Mouse (Mus musculus) lung, adult 2 months (tissue): Measurements from ENCODE around the gene Pllp.

Experiments used
- CTCF ChIP-seq: fragments of 200-500 bp; IDR thresholded peaks from 2 replicates; pipeline ENCODE4 v1.5.1; 2011; ENCODE audit warnings: mild to moderate bottlenecking, low read length, control low read depth; ENCODE audit not compliant: insufficient read depth
- POLR2A ChIP-seq: fragments of 200-500 bp; IDR thresholded peaks from 2 replicates; pipeline ENCODE4 v1.6.1; 2011; ENCODE audit warnings: low read depth, mild to moderate bottlenecking, control low read depth, low read length, borderline replicate concordance; ENCODE audit errors: extremely low read depth

DNA sequence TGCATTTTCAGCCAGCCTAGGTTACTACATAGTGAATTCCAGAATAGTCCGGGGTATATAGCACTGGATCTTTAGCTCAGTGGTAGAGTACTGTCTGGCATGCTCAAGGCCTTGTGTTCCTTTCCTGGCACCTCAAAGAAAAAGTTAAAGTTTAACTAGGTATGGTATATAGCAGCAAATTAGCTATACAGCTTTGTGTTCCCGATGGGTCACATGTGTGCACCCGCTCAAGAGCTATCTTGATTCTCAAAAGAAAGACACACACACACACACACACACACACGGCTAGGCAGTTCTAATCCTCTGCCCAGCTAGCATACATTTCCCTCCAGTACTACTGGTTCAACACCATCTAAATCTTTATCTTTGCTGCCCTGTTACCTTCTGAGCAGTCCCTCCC lies 35.7 kb downstream of the Pllp start:
- no peak for TF ChIP-seq POLR2A
- no peak for TF ChIP-seq CTCF
